Mouse (Mus musculus): ENCODE measurements around the gene Uox. TPM values are rescaled to one million over a fixed set of nuclear protein-coding genes. Genes with fewer than 3 reads are reported as not detected.

The Uox gene
- under 1 TPM in 1 of 4 experiments, not detected in 3; 0.27 TPM for total RNA-seq (2022)

DNA sequence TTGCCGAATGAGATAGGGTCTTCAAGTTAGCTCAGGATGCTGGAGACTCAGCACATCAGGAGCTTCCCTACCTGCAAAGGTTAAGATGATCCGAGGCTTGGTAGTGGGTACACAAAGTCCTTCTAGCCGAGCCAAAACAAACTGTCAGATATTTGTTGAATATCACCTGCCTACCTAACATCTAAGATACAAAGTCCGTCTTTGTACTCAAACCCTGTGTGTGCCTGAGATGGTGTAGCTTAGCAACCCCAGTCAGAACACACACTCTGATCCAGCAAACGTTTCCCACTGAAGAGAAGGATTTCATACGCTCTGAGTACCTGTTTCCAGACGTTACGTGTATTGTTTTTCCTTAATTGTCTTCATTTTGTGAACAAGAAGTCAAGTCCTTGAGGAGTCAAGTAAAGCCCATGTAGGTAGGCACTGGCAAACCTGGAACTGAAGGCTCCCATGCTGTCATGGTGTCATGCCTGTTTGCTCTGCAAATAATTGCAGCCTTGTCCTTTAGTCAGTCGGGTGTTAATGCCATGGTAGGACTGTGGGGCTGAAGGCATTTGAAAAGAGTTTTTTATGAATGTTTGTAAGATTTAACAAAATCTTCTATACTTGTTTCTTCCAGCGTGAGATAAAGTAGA, at the start of gene Uox:
TSS of gene Uox (plus strand) at position 279 of the 635 bp plus-strand sequence.
- DNase-seq (ENCODE audit: low spot score in 2 of 2), result no peak

DNA sequence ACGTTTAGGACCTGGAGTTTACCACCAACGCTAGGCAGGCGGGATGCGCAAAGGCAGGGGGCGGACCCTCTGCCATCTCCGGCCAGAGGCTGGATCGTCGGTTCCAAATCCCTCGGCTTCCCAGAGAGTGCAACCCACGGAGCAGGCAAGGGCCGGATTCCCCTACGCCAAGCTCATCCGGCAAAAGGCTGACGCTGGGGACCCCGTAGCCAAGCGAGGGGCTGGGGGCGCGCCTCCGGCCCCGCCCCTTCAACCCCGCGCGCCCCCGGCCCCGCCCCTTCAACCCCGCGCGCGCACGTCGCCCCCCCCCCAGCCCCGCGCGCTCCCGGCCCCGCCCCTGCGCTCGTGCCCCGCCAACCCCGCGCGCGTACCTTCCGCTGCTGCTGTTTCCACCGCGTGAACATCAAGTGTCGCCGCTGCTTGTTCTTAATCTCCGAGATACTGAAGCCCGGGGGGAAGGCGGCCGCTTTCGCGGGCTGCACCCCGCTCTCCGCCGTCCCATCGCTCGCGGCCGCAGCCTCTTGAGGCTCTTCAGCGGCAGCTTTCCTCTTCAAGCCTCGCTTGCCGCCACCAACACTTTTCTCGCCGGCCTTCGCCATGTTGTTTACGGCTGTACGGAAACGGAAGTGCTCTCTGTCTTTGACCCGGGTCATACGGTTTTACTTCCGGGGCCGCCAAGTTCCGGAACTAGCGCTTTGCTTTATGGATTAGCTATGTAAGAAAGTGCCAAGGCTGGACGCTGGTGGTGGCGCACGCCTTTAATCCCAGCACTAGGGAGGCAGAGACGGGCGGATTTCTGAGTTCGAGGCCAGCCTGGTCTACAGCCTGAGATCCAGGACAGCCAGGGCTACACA, 49.2 kb upstream of the Uox start, which contains the start of gene Rpf1:
TSS of gene Rpf1 (minus strand) at position 632 of the 854 bp plus-strand sequence.
- DNase-seq (ENCODE audit: low spot score in 2 of 2), result peak; percentile 83 to 87

GRCm38 (mm10) chr3:146521652-146522020, 48.6 kb upstream of the Uox start:
- DNase-seq (ENCODE audit: low spot score in 2 of 2), result no peak

DNA sequence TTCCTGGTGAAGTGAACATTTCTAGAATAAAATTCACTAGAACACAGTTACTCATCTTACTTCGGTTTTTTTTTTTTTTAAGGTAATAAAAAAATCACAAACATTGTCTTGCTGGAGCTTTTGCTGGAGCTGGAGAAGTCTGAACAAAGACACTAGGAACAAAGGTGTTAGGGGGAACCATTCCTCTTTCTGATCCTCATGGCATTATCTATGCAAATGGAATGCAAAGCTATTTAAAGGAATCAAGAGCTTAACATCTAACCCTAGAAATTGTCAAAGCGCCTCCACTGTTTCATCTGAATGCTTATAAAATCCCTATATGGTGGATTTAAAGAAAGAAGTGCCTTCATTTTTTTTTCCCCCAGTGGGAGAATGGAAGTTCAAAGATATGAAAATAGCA, 41.9 kb upstream of the Uox start:
- no peak for DNase-seq (ENCODE audit: low spot score in 2 of 2)

- DNase-seq (ENCODE audit: low spot score in 2 of 2), result no peak
Measured at GRCm38 (mm10) chr3:146534986-146535385, 35.2 kb upstream of the Uox start.

DNA sequence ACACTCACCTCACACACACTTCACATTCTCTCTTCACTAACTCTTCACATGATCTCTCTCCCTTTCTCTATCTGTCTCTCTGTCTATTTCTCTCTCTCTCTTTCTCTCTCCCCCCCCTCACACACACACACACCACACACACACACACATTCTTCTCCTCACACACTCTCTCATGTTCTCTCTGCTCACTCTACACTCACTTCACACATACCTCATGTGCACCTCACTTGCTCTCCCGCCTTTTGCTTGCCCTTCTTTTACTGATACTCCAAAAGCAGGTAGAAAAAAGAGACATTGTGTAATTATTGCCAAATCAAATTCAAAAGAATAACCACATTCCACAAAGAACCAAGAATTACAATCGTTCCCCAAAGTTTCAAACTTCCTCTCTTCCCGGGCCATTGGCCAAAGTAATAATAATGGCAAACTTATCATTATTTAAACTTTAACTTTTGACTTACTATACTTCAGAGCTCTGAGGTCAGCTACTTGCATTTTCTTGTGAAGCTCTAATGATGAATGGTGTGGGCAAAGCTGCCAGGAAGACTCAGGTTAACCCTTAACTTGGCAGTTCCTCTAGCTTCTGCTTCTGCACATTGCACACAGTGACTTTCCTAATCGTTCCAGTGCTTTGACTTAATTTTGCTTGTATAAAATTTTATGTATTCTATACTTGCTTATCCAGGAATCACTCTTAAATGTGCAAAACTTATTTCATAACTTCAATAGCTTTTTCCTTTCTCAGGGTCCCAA, 29.5 kb upstream of the Uox start:
- DNase-seq (ENCODE audit: low spot score in 2 of 2), result no peak

DNA sequence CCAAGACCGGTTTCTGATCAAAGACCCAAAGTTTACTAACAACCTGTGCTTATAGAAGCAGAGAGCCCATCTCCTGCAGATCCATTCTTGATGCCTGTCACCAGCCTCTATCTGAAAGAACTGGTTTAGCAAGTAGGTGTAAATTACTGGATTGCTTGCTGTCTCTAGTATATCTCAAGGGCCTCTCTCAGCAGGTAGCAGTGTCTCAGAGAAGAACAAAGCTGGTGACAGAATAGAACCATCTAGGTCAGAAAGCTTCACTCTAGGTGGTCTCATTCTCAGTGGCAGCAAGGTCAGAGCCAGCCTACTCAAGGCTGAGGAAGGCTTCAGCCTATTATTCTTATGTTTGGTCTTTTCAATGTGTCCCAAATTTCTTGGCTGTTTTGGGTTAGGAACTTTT, 26.6 kb upstream of the Uox start:
- DNase-seq (ENCODE audit: low spot score in 2 of 2), result no peak

DNA sequence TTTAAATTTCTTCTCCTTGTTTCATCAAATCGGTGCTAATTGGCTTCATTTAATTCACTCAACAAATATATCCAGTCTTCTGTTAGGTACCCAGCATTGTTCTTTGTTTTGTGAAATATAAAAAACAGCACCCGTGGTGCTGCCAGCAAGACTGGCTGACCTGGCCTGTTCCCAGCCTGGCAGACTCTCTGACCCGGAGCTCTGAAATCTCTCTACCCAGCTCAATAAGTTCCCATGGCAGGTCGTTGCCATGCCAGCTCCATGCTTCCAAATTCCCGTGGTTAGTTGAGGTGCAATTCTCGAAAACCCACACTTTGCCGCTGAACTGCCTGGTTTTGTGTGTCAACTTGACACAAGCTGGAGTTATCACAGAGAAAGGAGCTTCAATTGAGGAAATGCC, 15.4 kb upstream of the Uox start:
- DNase-seq (ENCODE audit: low spot score in 2 of 2), result no peak

- DNase-seq (ENCODE audit: low spot score in 2 of 2), result no peak
Measured at GRCm38 (mm10) chr3:146556567-146556966, 13.7 kb upstream of the Uox start.

- DNase-seq (ENCODE audit: low spot score in 2 of 2), result no peak
Measured at GRCm38 (mm10) chr3:146557507-146557906, 12.7 kb upstream of the Uox start.

GRCm38 (mm10) chr3:146562936-146563335, 7.3 kb upstream of the Uox start:
- no peak for DNase-seq (ENCODE audit: low spot score in 2 of 2)

GRCm38 (mm10) chr3:146564268-146565064, 5.8 kb upstream of the Uox start:
- peak; percentile 49 to 56 for DNase-seq (ENCODE audit: low spot score in 2 of 2)

DNA sequence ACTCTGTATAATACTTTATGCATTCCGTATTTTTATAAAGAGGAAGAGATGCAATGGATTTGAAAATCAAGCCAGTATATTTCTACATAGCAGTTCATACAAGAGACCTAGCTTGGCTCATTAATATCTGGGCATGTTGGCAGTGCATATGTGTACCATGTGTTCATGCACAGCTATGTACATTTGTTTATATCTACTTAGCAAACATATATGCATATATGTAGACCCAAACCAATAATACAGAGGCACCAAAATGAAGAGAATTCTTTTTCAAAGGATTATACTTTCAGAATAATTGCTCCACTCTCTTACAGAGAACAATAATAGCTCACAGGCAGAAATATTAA, 5.2 kb upstream of the Uox start:
- DNase-seq (ENCODE audit: low spot score in 2 of 2), result no peak

- DNase-seq (ENCODE audit: low spot score in 2 of 2), result no peak
Measured at GRCm38 (mm10) chr3:146567366-146567765, 2.9 kb upstream of the Uox start.

GRCm38 (mm10) chr3:146567884-146568530, 2.2 kb upstream of the Uox start:
- DNase-seq (ENCODE audit: low spot score in 2 of 2), result no peak

- DNase-seq (ENCODE audit: low spot score in 2 of 2), result no peak
Measured at GRCm38 (mm10) chr3:146569594-146569993, 632 bp upstream of the Uox start.

DNA sequence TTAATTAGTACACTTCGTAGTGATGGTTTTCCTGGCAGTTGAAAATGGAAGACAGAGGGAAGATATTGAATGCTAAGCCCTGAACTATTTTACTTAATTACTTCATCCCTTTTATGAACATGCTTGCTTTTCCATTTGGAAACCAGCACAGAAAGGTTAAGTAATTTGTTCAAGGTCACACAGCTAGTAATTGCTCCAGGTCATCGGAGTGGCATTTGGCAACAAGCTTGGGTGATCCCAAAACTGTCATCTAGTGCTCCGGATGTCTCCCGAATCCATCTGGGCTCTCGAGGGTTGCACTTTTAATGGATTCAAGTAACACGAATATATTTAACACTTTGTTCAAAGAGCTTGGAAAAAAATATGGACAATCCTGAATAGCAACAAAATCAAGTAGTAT, 713 bp downstream of the Uox start:
- DNase-seq (ENCODE audit: low spot score in 2 of 2), result no peak

DNA sequence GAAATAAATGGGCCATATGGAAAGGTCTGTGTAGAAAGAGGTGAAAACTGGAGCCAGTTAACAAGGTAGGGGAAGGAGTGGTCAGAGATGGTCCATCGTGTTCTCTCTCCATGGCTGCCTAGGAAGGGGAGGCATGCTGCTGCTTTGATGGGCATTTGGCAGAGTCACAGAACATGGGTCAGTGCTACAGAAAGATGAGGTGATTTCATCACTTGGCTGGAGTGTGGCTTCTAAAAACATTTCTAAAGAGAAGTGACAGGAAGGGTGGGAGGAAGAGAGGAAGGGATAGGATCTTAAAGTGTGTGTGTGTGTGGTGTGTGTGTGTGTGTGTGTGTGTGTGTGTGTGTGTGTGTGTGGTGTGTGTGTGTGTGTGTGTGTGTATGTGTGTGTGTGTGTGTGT, 1.1 kb downstream of the Uox start:
- no peak for DNase-seq (ENCODE audit: low spot score in 2 of 2)

- no peak for DNase-seq (ENCODE audit: low spot score in 2 of 2)
Measured at GRCm38 (mm10) chr3:146577591-146577990, 7.4 kb downstream of the Uox start.

DNA sequence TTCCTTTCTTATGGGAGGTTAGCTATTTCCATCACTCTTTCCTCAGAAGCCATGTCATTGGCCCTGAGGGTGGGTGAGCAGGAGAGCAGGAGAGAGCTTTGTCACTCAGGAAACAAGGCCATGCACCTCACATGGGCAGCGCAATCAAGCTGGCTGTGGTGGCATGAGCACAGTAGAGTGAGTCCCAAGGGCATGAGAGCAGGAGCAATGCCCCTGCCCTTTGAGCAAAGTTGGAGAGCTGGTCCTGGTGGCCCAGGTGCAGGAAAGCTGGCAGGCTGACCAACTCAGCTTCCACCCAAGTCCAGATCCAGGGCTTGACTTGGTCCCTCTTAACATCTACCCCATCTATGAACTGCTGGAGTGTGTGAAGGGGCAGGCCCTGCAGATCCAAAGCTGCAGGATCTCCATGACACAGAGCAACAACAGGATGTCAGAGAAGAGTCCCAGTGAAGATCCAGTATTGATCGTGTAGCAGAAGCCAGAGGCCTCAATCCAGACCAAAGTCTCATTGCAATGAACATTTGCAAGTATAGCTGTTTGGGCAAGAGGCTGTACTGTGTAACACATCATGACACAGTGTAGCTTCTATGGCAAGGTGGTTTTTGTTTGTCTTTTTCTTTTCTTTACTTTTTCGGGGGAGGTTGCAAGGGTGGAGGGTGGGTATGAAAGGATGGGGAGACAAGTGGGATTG, 10.0 kb downstream of the Uox start:
- no peak for DNase-seq (ENCODE audit: low spot score in 2 of 2)

Data from gastrocnemius, adult 8-10 months (tissue).